Mouse (Mus musculus): Measurements from ENCODE around the gene Gbp5. TPM values are rescaled to one million over a fixed set of nuclear protein-coding genes. Genes with fewer than 3 reads are reported as not detected.
"Not testable (repeated sequence)": the region's sequence is repeated elsewhere in the genome, so short reads cannot be mapped to it uniquely, and the experiment has no call there.

Gene Gbp5
- polyA plus RNA-seq, 1 experiment from 2014 or later = 0.09 TPM

- H3K27me3 ChIP-seq (replicated peaks); H3K9ac ChIP-seq; H3K9me3 ChIP-seq; H3K4me1 ChIP-seq; H3K36me3 ChIP-seq; H3K27ac ChIP-seq (replicated peaks); H3K4me2 ChIP-seq; H3K4me3 ChIP-seq; ATAC-seq (ENCODE audit: extremely low read depth, insufficient number of reproducible peaks, low FRiP score, low TSS enrichment): not testable (repeated sequence)
- 78% methylated on average over 12 of the region's 12 CpGs for WGBS
These were observed 49.0 kb downstream of the Gbp5 start for GRCm38 (mm10) chr3:142542776-142543175.

GRCm38 (mm10) chr3:142546690-142547089 is 52.9 kb downstream of the Gbp5 start:
- WGBS = 78% methylated on average over 3 of the region's 3 CpGs
- no peak for ATAC-seq (ENCODE audit: extremely low read depth, insufficient number of reproducible peaks, low FRiP score, low TSS enrichment)
- Histone ChIP-seq H3K9me3 (no peaks in the 10 kb centered on the region), H3K36me3 (no peaks in the 10 kb centered on the region), H3K27ac (replicated peaks) (no peak overlapping the region), H3K4me2 (no peak overlapping the region), H3K4me1 (no peaks in the 10 kb centered on the region), H3K9ac (no peak overlapping the region), H3K27me3 (replicated peaks) (no peaks in the 10 kb centered on the region), H3K4me3 (no peak overlapping the region)

GRCm38 (mm10) chr3:142550052-142550676 is 56.4 kb downstream of the Gbp5 start:
- H3K27me3 ChIP-seq (replicated peaks) = no peaks in the 10 kb centered on the region
- H3K4me2 ChIP-seq = no peak overlapping the region
- H3K9ac ChIP-seq = no peak overlapping the region
- 77% methylated on average over 3 of the region's 3 CpGs for WGBS
- no peak overlapping the region for H3K4me3 ChIP-seq
- H3K4me1 ChIP-seq = no peaks in the 10 kb centered on the region
- H3K9me3 ChIP-seq = no peaks in the 10 kb centered on the region
- no peaks in the 10 kb centered on the region for H3K36me3 ChIP-seq
- ATAC-seq (ENCODE audit: extremely low read depth, insufficient number of reproducible peaks, low FRiP score, low TSS enrichment) = no peak
- no peak overlapping the region for H3K27ac ChIP-seq (replicated peaks)

GRCm38 (mm10) chr3:142554601-142555000 is 60.8 kb downstream of the Gbp5 start:
- H3K4me3 ChIP-seq = no peak overlapping the region
- no peaks in the 10 kb centered on the region for H3K27me3 ChIP-seq (replicated peaks)
- no peaks in the 10 kb centered on the region for H3K36me3 ChIP-seq
- H3K9ac ChIP-seq = no peak overlapping the region
- no peak overlapping the region for H3K4me2 ChIP-seq
- H3K4me1 ChIP-seq = peaks cover 2% of the 10 kb centered on the region; the same call in 1 of the 2 replicates
- no peak overlapping the region for H3K27ac ChIP-seq (replicated peaks)
- WGBS = 59% methylated on average over 1 of the region's 1 CpGs
- no peak for ATAC-seq (ENCODE audit: extremely low read depth, insufficient number of reproducible peaks, low FRiP score, low TSS enrichment)
- H3K9me3 ChIP-seq = no peaks in the 10 kb centered on the region

- no peak overlapping the region for H3K4me2 ChIP-seq
- no peak overlapping the region for H3K4me3 ChIP-seq
- no peak for ATAC-seq (ENCODE audit: extremely low read depth, insufficient number of reproducible peaks, low FRiP score, low TSS enrichment)
- 78% methylated on average over 11 of the region's 11 CpGs for WGBS
- H3K27ac ChIP-seq (replicated peaks) = no peak overlapping the region
- H3K9me3 ChIP-seq = no peaks in the 10 kb centered on the region
- no peak overlapping the region for H3K9ac ChIP-seq
- H3K27me3 ChIP-seq (replicated peaks) = no peaks in the 10 kb centered on the region
- H3K4me1 ChIP-seq = peaks cover 8% of the 10 kb centered on the region
- no peaks in the 10 kb centered on the region for H3K36me3 ChIP-seq
These were observed 61.8 kb downstream of the Gbp5 start for GRCm38 (mm10) chr3:142555623-142556022.

- Histone ChIP-seq H3K4me1 (peaks cover 8% of the 10 kb centered on the region), H3K4me2 (peak within 1 kb of the TSS; percentile 71), H3K36me3 (no peaks in the 10 kb centered on the region), H3K4me3 (peak within 1 kb of the TSS; percentile 57), H3K9ac (peak within 1 kb of the TSS; percentile 72), H3K27ac (replicated peaks) (peak within 1 kb of the TSS; percentile 45), H3K9me3 (no peaks in the 10 kb centered on the region), H3K27me3 (replicated peaks) (no peaks in the 10 kb centered on the region)
- WGBS = 23% methylated on average over 3 of the region's 3 CpGs
- no peak for ATAC-seq (ENCODE audit: extremely low read depth, insufficient number of reproducible peaks, low FRiP score, low TSS enrichment)
These were observed 66.0 kb downstream of the Gbp5 start, which contains the start of gene Gbp3 for GRCm38 (mm10) chr3:142559632-142560228. Gene Gbp3 (plus strand): TSS chr3:142560026.

- Histone ChIP-seq H3K4me1 (peaks cover 8% of the 10 kb centered on the region), H3K9me3 (no peaks in the 10 kb centered on the region), H3K9ac (peak overlapping the region; percentile 72), H3K36me3 (no peaks in the 10 kb centered on the region), H3K4me3 (peak overlapping the region; percentile 57), H3K4me2 (peak overlapping the region; percentile 71), H3K27me3 (replicated peaks) (no peaks in the 10 kb centered on the region), H3K27ac (replicated peaks) (peak overlapping the region; percentile 45)
- no peak for ATAC-seq (ENCODE audit: extremely low read depth, insufficient number of reproducible peaks, low FRiP score, low TSS enrichment)
- WGBS = 10% methylated on average over 12 of the region's 12 CpGs
These were observed 66.6 kb downstream of the Gbp5 start for GRCm38 (mm10) chr3:142560296-142560948.

GRCm38 (mm10) chr3:142561045-142561646 is 67.4 kb downstream of the Gbp5 start:
- Histone ChIP-seq H3K4me3 (no peak overlapping the region), H3K27me3 (replicated peaks) (no peaks in the 10 kb centered on the region), H3K9ac (no peak overlapping the region), H3K4me1 (peaks cover 8% of the 10 kb centered on the region), H3K27ac (replicated peaks) (no peak overlapping the region), H3K36me3 (no peaks in the 10 kb centered on the region), H3K9me3 (no peaks in the 10 kb centered on the region), H3K4me2 (peak overlapping the region; percentile 71)
- 77% methylated on average over 14 of the region's 14 CpGs for WGBS
- no peak for ATAC-seq (ENCODE audit: extremely low read depth, insufficient number of reproducible peaks, low FRiP score, low TSS enrichment)

GRCm38 (mm10) chr3:142561666-142562065 is 67.9 kb downstream of the Gbp5 start:
- Histone ChIP-seq H3K4me1 (peaks cover 8% of the 10 kb centered on the region), H3K9ac (no peak overlapping the region), H3K4me2 (no peak overlapping the region), H3K36me3 (no peaks in the 10 kb centered on the region), H3K27me3 (replicated peaks) (no peaks in the 10 kb centered on the region), H3K27ac (replicated peaks) (no peak overlapping the region), H3K4me3 (no peak overlapping the region), H3K9me3 (no peaks in the 10 kb centered on the region)
- WGBS = 67% methylated on average over 7 of the region's 7 CpGs
- no peak for ATAC-seq (ENCODE audit: extremely low read depth, insufficient number of reproducible peaks, low FRiP score, low TSS enrichment)

- not testable (repeated sequence) for H3K9ac ChIP-seq; H3K36me3 ChIP-seq; ATAC-seq (ENCODE audit: extremely low read depth, insufficient number of reproducible peaks, low FRiP score, low TSS enrichment); H3K27me3 ChIP-seq (replicated peaks); H3K9me3 ChIP-seq; H3K4me3 ChIP-seq; H3K4me2 ChIP-seq; H3K4me1 ChIP-seq; H3K27ac ChIP-seq (replicated peaks)
- 45% methylated on average over 5 of the region's 5 CpGs for WGBS
These were observed 73.7 kb downstream of the Gbp5 start for GRCm38 (mm10) chr3:142567490-142567889.

GRCm38 (mm10) chr3:142570738-142571137 is 77.0 kb downstream of the Gbp5 start:
- Histone ChIP-seq H3K4me3 (no peak overlapping the region), H3K27ac (replicated peaks) (no peak overlapping the region), H3K36me3 (no peaks in the 10 kb centered on the region), H3K9ac (no peak overlapping the region), H3K4me1 (no peaks in the 10 kb centered on the region), H3K27me3 (replicated peaks) (no peaks in the 10 kb centered on the region), H3K9me3 (no peaks in the 10 kb centered on the region), H3K4me2 (no peak overlapping the region)
- 85% methylated on average over 4 of the region's 4 CpGs for WGBS
- ATAC-seq (ENCODE audit: extremely low read depth, insufficient number of reproducible peaks, low FRiP score, low TSS enrichment) = no peak

Measured in heart, embryonic 13.5 days (tissue).